Mouse (Mus musculus) mesoderm, embryonic 11.5 days (tissue): ENCODE results near the gene Kcnk13.
A peak's percentile ranks its signal among the peaks of the same experiment; 100 is the strongest.
"Not testable (repeated sequence)": the region's sequence is repeated elsewhere in the genome, so short reads cannot be mapped to it uniquely, and the experiment has no call there.

Source experiments
- DNase-seq: peaks from one replicate; pipeline ENCODE4 v3.0.0-alpha.2; 2012; ENCODE audit warnings: low read depth, low spot score

Gene Kcnk13

DNA sequence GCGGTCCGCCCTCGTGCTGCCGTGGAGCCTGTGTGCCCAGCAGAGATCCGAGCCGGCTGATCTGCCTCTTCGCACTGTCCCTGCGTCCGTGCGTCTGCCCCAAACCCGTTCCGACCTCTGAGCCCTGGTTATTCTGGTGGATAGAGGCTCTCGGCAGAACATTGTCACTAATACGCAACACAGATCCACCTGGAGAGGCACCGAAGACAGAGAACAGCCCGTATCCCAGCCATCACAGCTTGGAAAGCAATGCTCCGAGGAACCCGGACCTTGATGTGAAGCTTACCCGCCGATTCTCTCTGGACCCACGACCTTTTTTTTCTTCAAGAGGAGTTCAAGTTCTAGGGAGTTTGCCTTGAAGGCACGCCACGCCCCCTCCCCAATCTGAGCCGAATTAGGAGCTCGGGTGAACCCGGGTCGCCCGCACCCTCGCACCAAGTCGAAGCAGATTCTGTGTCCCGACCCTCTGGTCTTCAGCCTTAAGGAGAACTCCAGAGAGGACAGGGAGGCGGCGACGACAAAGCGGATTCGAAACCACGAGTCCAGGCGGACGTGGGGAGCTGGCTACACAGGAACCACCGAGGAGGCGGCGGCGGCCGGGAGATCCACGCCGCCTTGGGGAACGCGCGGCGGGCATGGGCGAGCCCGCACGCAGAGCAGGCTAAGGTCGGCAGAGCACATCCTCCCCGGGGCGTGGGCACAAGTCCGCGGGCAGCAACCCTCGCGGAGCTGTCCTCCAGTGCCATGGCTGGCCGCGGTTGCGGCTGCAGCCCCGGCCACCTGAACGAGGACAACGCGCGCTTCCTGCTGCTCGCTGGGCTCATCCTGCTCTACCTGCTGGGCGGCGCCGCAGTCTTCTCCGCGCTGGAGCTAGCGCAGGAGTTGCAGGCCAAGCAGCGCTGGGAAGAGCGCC lies 1.2 kb downstream of the Kcnk13 start:
- DNase-seq = no peak

GRCm38 (mm10) chr12:99966116-99966770 lies 1.9 kb downstream of the Kcnk13 start:
- DNase-seq = no peak

- no peak for DNase-seq
These were observed 2.6 kb downstream of the Kcnk13 start for GRCm38 (mm10) chr12:99966881-99967363.

GRCm38 (mm10) chr12:99969906-99970305 lies 5.6 kb downstream of the Kcnk13 start:
- no peak for DNase-seq

DNA sequence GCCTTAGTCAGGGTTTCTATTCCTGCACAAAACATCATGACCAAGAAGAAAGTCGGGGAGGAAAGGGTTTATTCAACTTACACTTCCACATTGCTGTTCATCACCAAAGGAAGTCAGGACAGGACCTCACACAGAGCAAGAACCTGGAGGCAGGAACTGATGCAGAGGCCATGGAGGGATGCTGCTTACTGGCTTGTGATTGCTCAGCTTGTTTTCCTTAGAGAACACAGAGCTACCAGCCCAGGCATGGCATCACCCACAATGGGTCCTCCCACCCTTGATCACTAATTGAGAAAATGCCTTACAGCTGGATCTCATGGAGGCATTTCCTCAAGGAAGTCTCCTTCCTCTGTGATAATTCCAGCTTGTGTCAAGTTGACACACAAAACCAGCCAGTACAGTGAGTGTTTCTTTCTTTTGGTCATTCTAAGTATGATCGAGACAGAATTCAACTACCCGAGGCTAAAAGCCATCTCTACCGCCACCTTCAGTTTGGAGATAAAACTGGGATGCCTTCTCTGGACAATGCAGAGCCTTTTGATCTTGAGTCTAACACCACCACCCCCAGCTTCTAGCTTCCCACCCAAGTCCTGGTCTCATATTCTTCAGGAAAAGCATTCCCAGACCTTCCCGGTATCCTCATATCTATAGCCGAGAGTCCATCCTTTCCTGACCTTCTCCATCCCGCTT lies 7.1 kb downstream of the Kcnk13 start:
- DNase-seq = not testable (repeated sequence)

DNA sequence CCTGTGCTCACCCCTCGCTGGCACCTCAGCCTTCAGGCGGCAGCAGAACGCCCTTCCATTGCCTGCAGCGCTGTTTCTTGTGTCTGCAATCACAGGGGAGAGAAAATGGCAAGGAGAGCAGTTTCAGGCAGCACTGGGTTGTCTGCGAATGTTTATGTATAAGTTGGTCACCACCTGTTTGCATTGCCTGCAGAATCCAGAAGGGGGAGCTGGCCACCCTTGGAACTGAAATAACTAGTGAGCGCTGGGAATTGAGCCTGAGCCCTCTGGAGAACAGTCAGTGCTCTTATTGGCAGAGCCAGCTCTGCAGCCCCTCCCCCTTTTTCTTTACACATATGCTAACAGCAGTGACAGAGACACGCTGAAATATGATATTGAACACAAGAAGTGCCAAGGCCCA lies 8.5 kb downstream of the Kcnk13 start:
- DNase-seq = no peak

DNA sequence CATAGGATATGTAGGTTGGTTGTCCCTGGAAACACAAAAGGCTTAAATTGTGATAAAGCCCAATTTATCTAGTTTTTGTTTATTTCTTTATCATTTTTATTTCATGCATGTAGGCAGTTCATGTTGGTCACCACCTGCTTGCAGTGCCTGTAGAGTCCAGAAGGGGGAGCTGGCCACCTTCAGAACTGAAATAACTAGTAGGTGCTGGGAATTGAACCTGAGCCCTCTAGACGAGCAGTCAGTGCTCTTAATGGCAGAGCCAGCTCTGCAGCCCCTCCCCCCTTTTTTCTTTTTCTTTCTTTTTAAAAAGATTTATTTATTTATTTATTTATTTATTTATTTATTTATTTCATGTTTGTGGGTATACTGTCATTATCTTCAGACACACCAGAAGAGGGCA lies 9.4 kb downstream of the Kcnk13 start:
- DNase-seq = no peak

GRCm38 (mm10) chr12:99979541-99979940 lies 15.2 kb downstream of the Kcnk13 start:
- DNase-seq = no peak

- DNase-seq = no peak
These were observed 22.5 kb downstream of the Kcnk13 start for GRCm38 (mm10) chr12:99986797-99987196.

DNA sequence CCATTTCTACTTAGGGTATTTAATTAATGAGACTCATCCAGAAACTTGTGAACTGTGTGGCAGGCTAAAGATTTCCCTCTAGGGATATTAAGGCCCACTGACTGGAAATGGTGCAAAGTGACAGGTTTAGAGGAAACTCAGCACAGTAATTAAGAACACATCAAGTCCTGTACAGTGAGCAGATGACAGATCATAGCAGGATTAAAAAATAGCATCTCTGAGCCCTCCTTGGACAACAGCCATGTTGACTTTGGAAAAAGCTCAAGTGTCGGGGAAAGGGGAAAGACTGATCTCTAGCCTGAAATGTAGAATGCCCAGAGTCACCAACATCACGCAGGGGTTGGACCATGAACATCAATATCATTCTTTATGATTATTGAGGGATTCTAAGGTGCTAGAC lies 23.8 kb downstream of the Kcnk13 start:
- DNase-seq = no peak

DNA sequence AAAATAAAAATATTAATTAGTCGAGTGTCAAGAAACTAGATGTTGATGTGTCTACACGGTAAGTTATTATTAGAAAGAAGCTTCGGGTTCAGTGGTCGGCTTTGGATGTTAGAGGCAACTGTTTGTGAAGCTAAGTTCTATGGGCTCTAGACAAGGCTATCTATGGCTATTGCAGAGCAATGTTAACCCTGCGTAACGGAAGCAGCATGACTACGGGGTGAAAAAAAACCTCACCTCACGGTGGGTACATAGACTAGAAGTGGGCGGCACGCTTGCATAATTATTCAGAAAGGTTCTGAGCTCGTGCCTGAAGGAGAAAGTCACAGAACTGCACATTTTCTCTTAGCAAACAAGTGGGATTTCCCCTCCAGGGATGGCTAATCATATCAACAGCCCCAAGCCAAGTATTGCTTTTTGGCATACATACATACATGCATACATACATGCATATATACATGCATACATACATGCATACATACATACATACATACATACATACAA lies 28.1 kb downstream of the Kcnk13 start:
- no peak for DNase-seq

DNA sequence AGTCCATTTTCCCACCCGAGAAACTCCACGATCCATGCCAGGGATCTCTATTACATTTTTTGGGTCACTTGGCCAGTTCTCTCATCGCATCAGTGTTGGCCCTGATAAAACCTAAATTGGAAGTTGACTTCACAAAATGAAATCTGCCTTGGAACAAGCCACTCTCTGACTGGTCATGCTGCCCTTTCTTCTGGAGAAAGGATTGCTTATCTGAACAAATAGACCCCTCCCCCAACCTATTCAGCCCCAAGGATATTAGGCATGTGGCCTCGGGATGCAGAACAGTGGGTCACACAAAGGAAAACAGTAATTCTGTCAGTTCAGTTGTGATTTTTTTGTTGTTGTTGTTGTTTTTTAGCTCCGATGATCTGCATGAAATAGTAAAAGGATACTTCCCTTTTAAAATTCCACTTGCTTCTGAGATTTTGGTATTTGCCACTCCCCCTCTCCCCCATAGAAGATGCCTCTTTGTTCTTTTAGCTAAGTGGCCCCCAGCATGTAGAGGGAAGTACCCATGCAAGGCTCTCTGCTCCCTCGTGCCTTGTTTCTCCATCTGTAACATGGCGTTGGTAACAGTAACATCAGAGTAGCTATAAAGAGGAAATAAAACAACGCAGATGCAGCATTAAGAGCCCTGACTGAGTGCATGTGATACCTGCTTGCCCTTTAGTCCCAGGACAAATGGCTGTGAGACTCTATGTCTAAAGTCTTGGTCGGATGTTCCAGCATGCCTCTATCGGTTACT lies 29.0 kb downstream of the Kcnk13 start:
- no peak for DNase-seq

DNA sequence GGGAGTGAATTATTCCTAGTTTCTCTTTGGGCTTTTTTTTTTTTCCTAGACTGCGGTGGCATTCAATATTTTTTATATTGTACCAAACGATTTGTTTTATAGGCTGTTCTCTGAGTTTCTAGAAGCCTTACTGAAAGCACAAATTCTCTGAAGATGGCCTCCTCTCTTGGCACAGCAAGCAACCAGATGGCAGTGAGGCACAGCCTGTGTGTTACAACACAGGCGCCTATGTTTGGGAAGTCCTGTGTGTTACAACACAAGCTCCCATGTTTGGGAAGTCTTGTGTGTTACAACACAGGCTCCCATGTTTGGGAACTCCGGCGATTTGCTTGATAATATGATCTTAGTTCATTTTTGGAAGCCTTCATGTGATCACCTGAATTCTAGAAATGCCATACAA lies 31.7 kb downstream of the Kcnk13 start:
- DNase-seq = no peak

DNA sequence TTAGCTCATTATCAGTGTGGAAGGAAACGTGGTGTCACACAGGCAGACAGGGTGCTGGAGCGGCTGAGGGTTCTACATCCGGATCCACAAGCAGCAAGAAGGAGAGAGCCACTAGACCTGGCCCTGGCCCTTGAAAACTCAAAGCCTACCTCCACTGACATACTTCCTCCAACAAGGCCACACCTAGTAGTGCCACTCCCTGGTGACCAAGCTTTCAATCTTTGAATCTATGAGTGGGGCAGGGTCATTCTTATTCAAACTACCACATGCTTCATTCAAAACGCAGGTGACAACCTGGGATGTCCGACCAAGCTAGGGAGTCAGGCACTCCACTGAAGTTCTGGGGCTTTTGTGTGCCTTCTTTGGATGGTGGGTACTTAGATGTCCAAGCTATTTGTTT lies 35.4 kb downstream of the Kcnk13 start:
- no peak for DNase-seq

DNA sequence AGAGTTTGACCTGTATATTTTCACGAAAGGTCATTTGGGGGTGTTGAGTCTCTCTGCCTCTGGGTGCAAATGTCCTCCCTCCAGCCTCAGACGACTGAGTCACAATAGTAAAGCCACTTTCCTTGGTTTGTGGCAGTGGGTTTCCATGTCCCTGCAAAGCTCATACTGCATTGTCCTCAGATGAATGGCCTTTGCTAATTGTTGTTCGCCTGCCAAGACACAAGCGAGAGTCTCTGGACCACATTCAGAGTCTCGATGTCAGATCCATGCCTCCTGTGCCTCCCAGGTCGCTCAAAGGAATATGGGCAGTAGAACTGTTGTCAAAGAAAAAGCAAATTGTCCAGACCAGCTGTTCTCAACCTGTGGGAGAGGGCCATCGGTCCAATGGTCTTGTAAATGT lies 36.1 kb downstream of the Kcnk13 start:
- no peak for DNase-seq

DNA sequence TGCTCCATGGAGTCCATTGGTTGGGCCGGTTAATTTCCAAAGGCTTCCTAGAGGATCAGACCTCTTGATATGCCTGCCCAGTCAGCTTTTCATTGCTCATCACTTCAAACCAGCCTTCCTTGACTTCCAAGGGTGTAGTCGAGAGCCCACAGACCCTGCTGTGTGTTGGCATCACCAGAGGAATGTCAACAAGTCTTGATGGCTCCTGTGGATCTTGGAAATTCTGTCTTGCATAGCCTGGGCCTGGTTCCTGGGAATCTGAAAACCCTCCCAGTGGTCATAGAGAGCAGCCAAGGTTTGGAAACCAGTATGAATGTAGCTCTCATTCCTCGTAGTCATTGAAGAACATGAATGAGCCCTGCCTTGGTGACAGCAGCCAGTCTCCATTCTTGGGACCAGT lies 36.9 kb downstream of the Kcnk13 start:
- no peak for DNase-seq

- no peak for DNase-seq
These were observed 37.6 kb downstream of the Kcnk13 start for GRCm38 (mm10) chr12:100001910-100002309.

GRCm38 (mm10) chr12:100002914-100003587 lies 38.8 kb downstream of the Kcnk13 start:
- DNase-seq = peak; percentile 39

DNA sequence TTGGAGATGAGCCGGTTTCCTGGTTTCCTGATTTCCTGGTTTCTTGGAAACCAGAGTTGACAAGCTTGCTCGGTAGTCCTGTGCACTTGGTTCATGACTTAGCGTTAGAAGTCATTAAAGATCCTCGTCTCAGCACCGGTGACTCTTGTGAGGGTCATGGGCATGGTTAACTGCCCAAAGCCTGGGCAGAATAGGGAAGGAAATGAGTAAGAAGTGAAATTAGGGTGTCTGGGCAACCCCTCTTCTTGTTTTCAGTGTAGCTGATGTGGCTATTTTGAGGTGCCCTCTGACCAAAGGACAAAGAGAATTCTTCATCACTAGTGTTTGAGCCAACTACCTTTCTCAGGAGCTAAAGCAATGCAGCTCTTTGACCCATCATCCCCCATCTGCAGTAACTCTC lies 41.0 kb downstream of the Kcnk13 start:
- no peak for DNase-seq

DNA sequence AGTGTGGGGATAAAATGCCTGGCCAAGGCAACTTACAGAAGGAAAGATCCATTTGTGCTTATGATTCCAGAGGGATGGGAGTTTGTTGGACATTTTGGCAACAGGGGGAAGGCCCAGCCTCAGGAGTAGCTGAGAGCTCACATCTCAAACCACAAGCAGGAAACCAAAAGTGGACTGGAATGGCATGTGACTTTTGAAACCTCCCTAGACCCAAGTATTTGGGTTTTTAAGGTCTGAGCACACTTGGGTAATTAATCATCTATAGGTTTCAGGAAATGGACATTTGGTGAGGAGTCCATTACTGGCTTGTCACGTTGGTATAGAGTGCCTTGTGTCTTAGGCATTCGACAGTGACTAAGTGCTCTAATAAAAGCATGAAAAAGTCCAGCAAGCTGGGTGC lies 42.4 kb downstream of the Kcnk13 start:
- no peak for DNase-seq

- no peak for DNase-seq
These were observed 48.5 kb downstream of the Kcnk13 start for GRCm38 (mm10) chr12:100012839-100013238.
